Mouse (Mus musculus): ENCODE measurements around the gene Adprm.

DNA sequence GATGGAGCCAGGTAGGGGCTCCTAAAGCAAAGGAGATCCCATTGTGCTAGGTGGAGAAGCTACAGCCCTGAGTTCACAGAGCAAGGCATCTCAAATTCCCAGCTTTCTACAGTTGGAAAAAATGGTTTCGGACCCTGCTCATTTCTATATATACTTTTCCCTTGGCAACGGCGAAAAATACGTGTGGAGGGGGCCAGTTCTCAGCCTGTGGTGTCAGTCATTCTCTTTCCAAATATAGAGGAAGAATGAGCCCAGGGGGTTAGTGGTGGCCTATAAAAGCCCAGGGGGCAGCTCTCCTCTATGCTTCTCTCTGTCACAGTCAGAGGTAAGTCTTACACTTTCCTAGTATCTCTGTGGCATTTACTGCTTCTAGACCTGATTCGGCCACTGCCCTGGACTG lies 25.6 kb upstream of the Adprm start, which contains the start of gene Myh3:
- TF ChIP-seq POLR2A (IDR thresholded peaks at IDR 0.05; ENCODE audit: borderline replicate concordance, low read depth, low read length) = no peak
- no peak for TF ChIP-seq CTCF (IDR thresholded peaks at IDR 0.05; ENCODE audit: low read depth, low read length)
